Mouse (Mus musculus) granulocyte monocyte progenitor cell, adult 5-6 weeks (primary cell): ENCODE results near the gene Abl1. TPM values are rescaled to one million over a fixed set of nuclear protein-coding genes. Genes with fewer than 3 reads are reported as not detected.
A peak's percentile ranks its signal among the peaks of the same experiment; 100 is the strongest.

Experiments used
- ATAC-seq: replicated peaks from 2 replicates; pipeline ENCODE4 v1.8.0; 2016; ENCODE audit warnings: mild to moderate bottlenecking, moderate TSS enrichment, inconsistent platforms; ENCODE audit not compliant: poor library complexity, severe bottlenecking
- total RNA-seq, 2 experiments: library from RNA; stranded (forward) in 1 of 2; stranded (reverse) in 1 of 2; fragments of 200-712, 200-1000 nt in 1 of 2; fragments of >200 nt in 1 of 2; fragmentation: Nextera tagmentation in 1 of 2; gene quantifications; 2 replicates each; pipeline ENCODE4 v1.2.3; 2014 to 2017

The Abl1 gene
- total RNA-seq, 2 experiments from 2014 or later, result 24.5 to 65.4 TPM

GRCm38 (mm10) chr2:31811086-31811958 is 123.1 kb downstream of the Abl1 start:
- no peak for ATAC-seq

GRCm38 (mm10) chr2:31813641-31814040 is 125.5 kb downstream of the Abl1 start:
- no peak for ATAC-seq

GRCm38 (mm10) chr2:31814699-31815098 is 126.5 kb downstream of the Abl1 start:
- ATAC-seq, result no peak

GRCm38 (mm10) chr2:31815367-31815766 is 127.2 kb downstream of the Abl1 start:
- ATAC-seq, result peak; percentile 52; the same call in 1 of the 2 replicates

- ATAC-seq, result no peak
These were observed 134.6 kb downstream of the Abl1 start for GRCm38 (mm10) chr2:31822524-31823371.

- no peak for ATAC-seq
These were observed 136.0 kb downstream of the Abl1 start for GRCm38 (mm10) chr2:31823933-31824730.

- ATAC-seq, result no peak
These were observed 137.3 kb downstream of the Abl1 start for GRCm38 (mm10) chr2:31825469-31825911.

GRCm38 (mm10) chr2:31826094-31827085 is 138.2 kb downstream of the Abl1 start:
- no peak for ATAC-seq

- no peak for ATAC-seq
These were observed 139.7 kb downstream of the Abl1 start for GRCm38 (mm10) chr2:31827877-31828276.

GRCm38 (mm10) chr2:31828311-31828825 is 140.2 kb downstream of the Abl1 start:
- ATAC-seq, result no peak

GRCm38 (mm10) chr2:31836091-31836490 is 147.9 kb downstream of the Abl1 start:
- no peak for ATAC-seq

GRCm38 (mm10) chr2:31836985-31837384 is 148.8 kb downstream of the Abl1 start:
- no peak for ATAC-seq

- ATAC-seq, result no peak
These were observed 150.7 kb downstream of the Abl1 start for GRCm38 (mm10) chr2:31838868-31839267.

- ATAC-seq, result no peak
These were observed 156.6 kb downstream of the Abl1 start for GRCm38 (mm10) chr2:31844729-31845136.

- ATAC-seq, result no peak
These were observed 157.3 kb downstream of the Abl1 start for GRCm38 (mm10) chr2:31845512-31845895.

GRCm38 (mm10) chr2:31845896-31846691 is 157.9 kb downstream of the Abl1 start, which contains the start of gene Fibcd1:
Gene Fibcd1, minus strand, starts transcription at chr2:31846005.
- ATAC-seq, result no peak

- ATAC-seq, result peak; percentile 25
These were observed 158.8 kb downstream of the Abl1 start for GRCm38 (mm10) chr2:31846692-31847660.
